Mouse (Mus musculus) hindbrain, embryonic 16.5 days (tissue): ENCODE measurements around the gene Jmjd1c. TPM values are rescaled to one million over a fixed set of nuclear protein-coding genes. Genes with fewer than 3 reads are reported as not detected.

Experiments
- ATAC-seq: fragments of 200-750 bp; cut with Nextera tagmentation; 2 replicates; pipeline ENCODE4 v1.8.0; 2017; ENCODE audit warnings: moderate TSS enrichment, moderate library complexity
- H3K27ac ChIP-seq: fragments of 300-500 bp; sonication (generic); 2 replicates; pipeline ENCODE4 v1.5.1; 2014; ENCODE audit warnings: low read depth, mild to moderate bottlenecking, control low read depth, low read length, moderate library complexity
- H3K27me3 ChIP-seq: fragments of 300-500 bp; sonication (generic); replicated peaks from 2 replicates; pipeline ENCODE4 v1.6.1; 2014; ENCODE audit warnings: low read length; ENCODE audit not compliant: control insufficient read depth, insufficient read depth
- H3K36me3 ChIP-seq: fragments of 300-500 bp; sonication (generic); 2 replicates; pipeline ENCODE4 v1.6.1; 2014; ENCODE audit warnings: mild to moderate bottlenecking, low read length, moderate library complexity, mixed read lengths; ENCODE audit not compliant: control insufficient read depth, insufficient read depth
- H3K4me1 ChIP-seq: fragments of 300-500 bp; sonication (generic); 2 replicates; pipeline ENCODE4 v1.6.1; 2014; ENCODE audit warnings: low read depth, low read length; ENCODE audit not compliant: control insufficient read depth, insufficient read depth
- H3K4me2 ChIP-seq: fragments of 300-500 bp; sonication (generic); 2 replicates; pipeline ENCODE4 v1.6.1; 2014; ENCODE audit warnings: mild to moderate bottlenecking, low read length, control low read depth, moderate library complexity
- H3K4me3 ChIP-seq: fragments of 300-500 bp; sonication (generic); 2 replicates; pipeline ENCODE4 v1.5.1; 2014; ENCODE audit warnings: mild to moderate bottlenecking, low read length, control low read depth, moderate library complexity
- H3K9ac ChIP-seq: fragments of 300-500 bp; sonication (generic); 2 replicates; pipeline ENCODE4 v1.6.1; 2014; ENCODE audit warnings: low read depth, mild to moderate bottlenecking, control low read depth, low read length, moderate library complexity
- H3K9me3 ChIP-seq: fragments of 300-500 bp; sonication (generic); 2 replicates; pipeline ENCODE4 v1.6.1; 2014; ENCODE audit warnings: mild to moderate bottlenecking, low read length, moderate library complexity; ENCODE audit not compliant: control insufficient read depth
- WGBS: fragments of 180-500 bp; shearing (Covaris S2); extraction: QIAGEN DNeasy Blood & Tissue Kit; methylation state at CpG from one replicate; pipeline ENCODE4 v1.1.7; 2014; 5-methylcytosine and 5-hydroxymethylcytosine counted together
- polyA plus RNA-seq: library from polyadenylated mRNA; unstranded; fragments of >200 nt; fragmentation: Nextera tagmentation; extraction: Ambion mirVana; gene quantifications from 2 replicates; pipeline ENCODE4 v1.2.1, GENCODE M21; 2015

Jmjd1c gene
- polyA plus RNA-seq, 1 experiment from 2014 or later = 33.4 TPM

GRCm38 (mm10) chr10:67197829-67198228 lies 101.9 kb downstream of the Jmjd1c start:
- H3K9me3 ChIP-seq = no peaks in the 10 kb centered on the region
- no peak overlapping the region for H3K9ac ChIP-seq
- H3K27ac ChIP-seq = no peak overlapping the region
- ATAC-seq = no peak
- no peaks in the 10 kb centered on the region for H3K27me3 ChIP-seq
- H3K4me1 ChIP-seq = no peaks in the 10 kb centered on the region
- WGBS = 62% methylated on average over 2 of the region's 2 CpGs
- no peak overlapping the region for H3K4me3 ChIP-seq
- H3K36me3 ChIP-seq = no peaks in the 10 kb centered on the region
- H3K4me2 ChIP-seq = no peak overlapping the region

GRCm38 (mm10) chr10:67201769-67202168 lies 105.8 kb downstream of the Jmjd1c start:
- Histone ChIP-seq H3K36me3 (no peaks in the 10 kb centered on the region), H3K27me3 (no peaks in the 10 kb centered on the region), H3K4me1 (no peaks in the 10 kb centered on the region), H3K4me3 (no peak overlapping the region), H3K4me2 (no peak overlapping the region), H3K9me3 (no peaks in the 10 kb centered on the region), H3K9ac (no peak overlapping the region), H3K27ac (no peak overlapping the region)
- no peak for ATAC-seq

GRCm38 (mm10) chr10:67202470-67202869 lies 106.5 kb downstream of the Jmjd1c start:
- no peak overlapping the region for H3K4me2 ChIP-seq

GRCm38 (mm10) chr10:67204652-67205407 lies 108.9 kb downstream of the Jmjd1c start:
- Histone ChIP-seq H3K27ac (no peak overlapping the region), H3K4me1 (no peaks in the 10 kb centered on the region; the same call in 1 of the 2 replicates), H3K36me3 (no peaks in the 10 kb centered on the region), H3K9ac (no peak overlapping the region), H3K4me3 (no peak overlapping the region), H3K27me3 (no peaks in the 10 kb centered on the region), H3K9me3 (no peaks in the 10 kb centered on the region), H3K4me2 (no peak overlapping the region)
- WGBS = 93% methylated on average over 11 of the region's 11 CpGs
- ATAC-seq = no peak

More at GRCm38 (mm10) chr10:67202470-67202869, 106.5 kb downstream of the Jmjd1c start:
- Histone ChIP-seq H3K36me3 (no peaks in the 10 kb centered on the region), H3K9me3 (no peaks in the 10 kb centered on the region), H3K27ac (no peak overlapping the region), H3K4me3 (no peak overlapping the region), H3K4me1 (no peaks in the 10 kb centered on the region; the same call in 1 of the 2 replicates), H3K27me3 (no peaks in the 10 kb centered on the region), H3K9ac (no peak overlapping the region)
- ATAC-seq = no peak
- 92% methylated on average over 6 of the region's 6 CpGs for WGBS

- Histone ChIP-seq H3K27ac (no peak overlapping the region), H3K9ac (no peak overlapping the region), H3K4me3 (no peak overlapping the region), H3K4me1 (no peaks in the 10 kb centered on the region; the same call in 1 of the 2 replicates), H3K36me3 (no peaks in the 10 kb centered on the region), H3K4me2 (no peak overlapping the region), H3K9me3 (no peaks in the 10 kb centered on the region), H3K27me3 (no peaks in the 10 kb centered on the region)
- no peak for ATAC-seq
- 85% methylated on average over 2 of the region's 2 CpGs for WGBS
Measured at GRCm38 (mm10) chr10:67207931-67208330, 112.0 kb downstream of the Jmjd1c start.

- Histone ChIP-seq H3K4me2 (no peak overlapping the region), H3K27me3 (no peaks in the 10 kb centered on the region), H3K4me1 (peaks cover 4% of the 10 kb centered on the region; the same call in 1 of the 2 replicates), H3K36me3 (no peaks in the 10 kb centered on the region), H3K4me3 (no peak overlapping the region), H3K9me3 (no peaks in the 10 kb centered on the region), H3K9ac (no peak overlapping the region), H3K27ac (no peak overlapping the region)
- ATAC-seq = no peak
- 78% methylated on average over 4 of the region's 4 CpGs for WGBS
Measured at GRCm38 (mm10) chr10:67209916-67210675, 114.2 kb downstream of the Jmjd1c start.

GRCm38 (mm10) chr10:67212031-67212430 lies 116.1 kb downstream of the Jmjd1c start:
- Histone ChIP-seq H3K9ac (no peak overlapping the region), H3K27me3 (no peaks in the 10 kb centered on the region), H3K36me3 (no peaks in the 10 kb centered on the region), H3K4me2 (no peak overlapping the region), H3K4me1 (peaks cover 4% of the 10 kb centered on the region; the same call in 1 of the 2 replicates), H3K4me3 (no peak overlapping the region), H3K27ac (no peak overlapping the region), H3K9me3 (no peaks in the 10 kb centered on the region)
- no peak for ATAC-seq
- 92% methylated on average over 5 of the region's 5 CpGs for WGBS

- no peaks in the 10 kb centered on the region for H3K27me3 ChIP-seq
- H3K36me3 ChIP-seq = peaks cover 2% of the 10 kb centered on the region; the same call in 1 of the 2 replicates
- ATAC-seq = no peak
- no peaks in the 10 kb centered on the region for H3K9me3 ChIP-seq
- no peak overlapping the region for H3K4me3 ChIP-seq
- H3K4me2 ChIP-seq = no peak overlapping the region
- peaks cover 4% of the 10 kb centered on the region; the same call in 1 of the 2 replicates for H3K4me1 ChIP-seq
- WGBS = 38% methylated on average over 1 of the region's 1 CpGs
- H3K9ac ChIP-seq = no peak overlapping the region
- no peak overlapping the region for H3K27ac ChIP-seq
Measured at GRCm38 (mm10) chr10:67213720-67214119, 117.8 kb downstream of the Jmjd1c start.

GRCm38 (mm10) chr10:67215133-67215532 lies 119.2 kb downstream of the Jmjd1c start:
- no peak for ATAC-seq
- no peaks in the 10 kb centered on the region for H3K9me3 ChIP-seq
- peaks cover 16% of the 10 kb centered on the region for H3K36me3 ChIP-seq
- no peak overlapping the region for H3K9ac ChIP-seq
- H3K4me1 ChIP-seq = peaks cover 4% of the 10 kb centered on the region; the same call in 1 of the 2 replicates
- H3K4me3 ChIP-seq = no peak overlapping the region
- no peaks in the 10 kb centered on the region for H3K27me3 ChIP-seq
- no peak overlapping the region for H3K4me2 ChIP-seq
- WGBS = 84% methylated on average over 4 of the region's 4 CpGs
- no peak overlapping the region for H3K27ac ChIP-seq
